Mouse (Mus musculus) lung, postnatal 0 days (tissue): ENCODE data around the gene G6pc.

ENCODE experiments used
- CTCF ChIP-seq: IDR thresholded peaks from 2 replicates; pipeline ENCODE4 v1.5.1; 2016; ENCODE audit warnings: antibody characterized with exemption, mild to moderate bottlenecking
- EP300 ChIP-seq: IDR thresholded peaks from 2 replicates; pipeline ENCODE4 v1.6.1; 2016; ENCODE audit warnings: antibody characterized with exemption, mild to moderate bottlenecking, control low read depth

DNA sequence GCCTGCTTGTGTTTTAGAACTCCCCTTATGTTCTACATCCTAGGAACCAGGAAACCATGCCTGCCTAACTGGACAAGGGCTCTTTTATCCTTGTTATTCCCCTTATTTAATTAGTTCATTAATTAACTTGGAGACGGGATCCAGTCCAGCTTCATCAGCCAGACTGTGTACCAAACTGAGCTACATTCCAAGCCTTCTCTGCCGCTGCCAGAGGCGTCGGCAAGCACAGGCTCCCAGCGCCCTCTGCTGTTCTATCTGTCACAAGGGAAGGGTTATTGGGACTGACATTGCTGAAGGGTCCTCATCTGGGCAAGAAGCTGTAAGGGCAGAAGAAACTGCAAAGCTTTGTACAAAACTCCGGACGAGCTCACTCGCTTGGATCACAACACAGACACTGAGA is 27.7 kb downstream of the G6pc start:
- TF ChIP-seq CTCF (peak; percentile 96), EP300 (no peak)
